Mouse (Mus musculus): Measurements from ENCODE around the gene Csrp3.

Gene Csrp3

DNA sequence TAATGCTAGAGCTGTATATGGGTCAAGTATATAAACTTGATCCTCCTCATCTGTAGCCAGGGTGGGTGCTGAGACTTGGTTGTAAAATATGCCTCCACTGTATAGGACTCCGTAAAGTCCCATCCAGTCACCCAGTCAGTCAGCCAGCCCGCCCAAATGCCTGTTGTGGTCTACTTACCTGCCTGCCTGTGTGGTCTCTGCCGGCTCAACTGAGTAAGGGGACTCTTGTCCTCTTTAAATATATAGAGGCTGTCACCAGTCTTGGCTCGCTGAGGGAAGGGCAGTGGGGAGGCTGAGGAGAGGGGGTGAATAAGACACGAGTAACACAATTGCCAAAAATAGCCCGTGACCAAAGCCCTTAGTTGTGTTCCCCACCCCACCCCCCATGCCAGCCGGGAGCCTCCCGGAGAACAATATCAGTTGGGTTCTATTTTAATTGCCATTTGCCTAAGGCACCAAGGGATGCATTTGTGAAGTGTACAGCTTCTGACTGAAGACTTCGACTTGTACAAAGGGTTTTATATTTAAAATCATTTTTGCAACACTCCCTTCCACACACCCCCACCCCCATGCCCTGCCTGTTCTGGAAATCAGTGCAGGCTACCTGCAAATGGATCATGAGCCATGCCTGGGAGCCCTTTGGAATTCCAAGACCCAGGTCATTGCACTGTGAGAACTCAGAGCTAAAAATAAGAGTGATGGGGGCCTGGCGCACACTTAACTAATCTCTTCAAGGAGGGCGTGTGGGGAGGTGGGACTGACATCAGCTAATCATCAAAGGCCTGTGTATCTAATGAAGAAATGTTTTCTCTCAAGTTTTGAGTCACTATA is at the start of gene Csrp3:
Gene Csrp3, minus strand, starts transcription at position 214 of the 831 bp plus-strand sequence.
- in situ Hi-C loops (cut with MboI): no loop called here

DNA sequence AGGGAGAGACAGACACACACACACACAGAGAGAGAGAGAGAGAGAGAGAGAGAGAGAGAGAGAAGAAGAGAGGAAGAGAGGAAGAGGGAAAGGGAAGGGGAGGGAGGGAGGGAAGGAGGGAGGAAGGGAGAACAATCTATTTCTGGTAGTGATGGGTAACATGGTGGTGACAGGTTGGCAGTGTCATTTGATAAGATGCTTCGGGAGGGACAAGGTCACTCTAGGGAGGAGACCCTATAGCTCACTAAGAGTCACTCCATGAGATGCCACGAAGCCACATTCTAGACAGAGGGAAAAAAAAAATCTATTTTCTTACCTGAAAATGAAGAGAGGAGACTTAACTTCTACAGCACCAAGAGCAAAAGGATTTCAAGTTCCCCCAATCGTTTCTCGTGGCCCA is 48.2 kb upstream of the Csrp3 start:
- in situ Hi-C loops (cut with MboI): no loop called here

DNA sequence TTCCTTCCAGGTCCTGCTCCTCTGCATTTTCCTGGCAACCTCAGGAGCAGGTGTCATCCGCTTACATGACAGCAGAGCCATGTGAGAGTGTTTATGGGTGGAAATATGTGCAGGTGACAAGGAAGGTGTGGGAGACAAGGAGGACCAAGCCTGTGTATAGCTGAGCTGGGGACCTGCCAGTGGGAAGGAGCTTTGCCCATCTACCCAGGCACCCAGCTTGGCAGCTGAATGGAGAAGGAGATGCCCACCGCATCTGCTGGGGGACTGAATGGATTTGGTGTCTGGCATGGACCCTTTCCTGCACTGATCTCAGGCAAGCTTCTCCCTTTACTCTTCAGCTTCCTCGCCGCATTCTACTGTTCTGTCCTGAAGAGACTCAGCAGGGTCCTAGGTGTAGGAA is 47.6 kb upstream of the Csrp3 start:
- in situ Hi-C loops (cut with MboI): no loop called here

DNA sequence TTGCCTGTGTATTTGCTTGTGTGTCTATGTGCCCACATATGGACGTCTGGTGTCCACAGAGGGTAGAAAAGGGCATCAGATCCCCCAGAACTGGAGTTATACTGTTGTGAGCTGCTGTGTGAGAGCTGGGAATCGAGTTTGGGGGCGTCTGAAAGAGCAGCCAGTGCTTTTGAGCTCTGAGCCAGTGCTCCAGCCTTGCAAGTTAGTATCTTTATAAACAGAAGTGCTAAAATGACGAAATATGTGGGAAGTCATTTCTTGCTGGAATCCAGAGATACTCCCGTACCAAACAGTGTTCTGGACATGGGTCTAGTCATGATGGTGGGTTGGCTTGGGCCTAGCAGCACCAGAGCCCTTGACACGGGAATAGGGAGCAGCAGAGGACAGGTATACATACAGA is 46.9 kb upstream of the Csrp3 start:
- in situ Hi-C loops (cut with MboI): no loop called here

DNA sequence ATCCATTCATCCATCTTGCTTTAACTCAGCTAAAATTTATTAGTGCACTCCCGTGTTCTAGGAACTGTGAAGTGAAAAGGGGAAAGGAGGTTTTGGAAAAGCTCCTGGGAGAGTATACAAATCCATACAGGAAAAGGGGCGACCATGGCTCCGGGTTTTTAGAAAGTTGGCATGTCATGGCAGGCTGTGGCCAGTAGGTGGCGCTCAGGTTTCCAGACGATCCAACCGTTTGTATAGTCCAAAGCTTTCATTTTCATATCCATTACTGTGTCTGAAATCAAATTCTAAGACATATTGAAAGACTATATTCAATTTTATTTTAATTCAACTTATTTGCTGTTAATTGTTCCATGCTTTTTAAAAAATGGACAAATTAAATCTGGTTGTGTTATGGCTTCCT is 46.3 kb upstream of the Csrp3 start:
- in situ Hi-C loops (cut with MboI): no loop called here

DNA sequence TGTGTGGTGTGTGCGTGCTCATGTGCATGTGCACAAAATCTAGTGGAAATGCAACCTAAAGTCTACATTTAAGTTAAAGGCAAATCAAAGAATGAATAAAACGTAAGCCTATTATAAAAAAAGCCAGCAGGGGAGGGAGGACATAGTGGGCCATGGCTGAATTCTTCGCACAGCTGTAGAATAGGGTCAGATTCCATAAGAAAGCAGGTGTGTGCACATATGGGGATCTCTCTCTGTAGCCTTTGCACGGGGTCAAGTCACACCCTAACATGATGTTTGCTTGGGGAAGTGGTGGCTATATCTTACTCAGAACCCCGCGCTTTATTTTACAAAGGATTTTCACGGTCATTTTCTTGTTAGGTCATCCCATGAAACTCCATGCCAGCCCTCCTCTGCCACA is 45.3 kb upstream of the Csrp3 start:
- in situ Hi-C loops (cut with MboI): no loop called here

DNA sequence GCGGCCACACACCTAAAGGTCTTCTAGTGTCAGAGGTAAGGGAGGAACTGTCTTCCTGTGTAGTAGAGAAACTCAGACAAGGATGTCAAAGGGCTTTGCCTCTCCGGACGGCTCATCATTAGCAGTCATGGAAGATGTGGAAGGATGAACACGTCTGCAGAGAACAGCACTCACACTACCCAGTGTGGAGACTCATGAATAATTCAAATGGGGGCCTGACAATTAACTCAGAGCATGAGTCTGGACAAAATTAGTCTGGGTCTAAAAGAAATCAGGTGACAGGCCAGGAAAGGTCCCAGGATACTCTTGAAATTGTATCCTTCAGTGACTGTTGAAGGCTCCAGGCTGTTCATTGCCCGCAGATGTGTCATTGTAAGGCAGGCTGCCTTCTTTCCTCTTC is 43.2 kb upstream of the Csrp3 start:
- in situ Hi-C loops (cut with MboI): no loop called here

DNA sequence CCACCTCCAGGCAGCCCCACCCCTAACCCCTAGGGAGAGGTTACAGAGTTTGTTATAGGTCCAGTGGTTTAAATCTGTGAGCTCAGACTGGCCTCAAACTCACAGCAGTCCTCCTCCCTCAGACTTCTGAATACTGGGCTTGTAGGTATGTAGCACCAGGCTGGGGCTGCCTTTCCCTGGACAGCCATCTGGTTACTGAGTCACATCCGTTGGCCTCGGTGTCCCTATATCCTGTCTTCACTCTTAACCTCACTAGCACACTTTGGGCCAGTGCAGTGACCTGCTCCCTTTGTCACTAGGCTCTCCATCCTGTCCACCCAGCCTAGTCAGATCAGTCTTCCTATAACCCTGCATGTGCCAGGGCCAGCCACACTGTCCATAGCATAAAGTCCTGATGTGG is 40.9 kb upstream of the Csrp3 start:
- in situ Hi-C loops (cut with MboI): loop anchor here (10.0 kb wide), 1 partner anchor 134 kb away; no protein-coding TSS in a partner anchor

DNA sequence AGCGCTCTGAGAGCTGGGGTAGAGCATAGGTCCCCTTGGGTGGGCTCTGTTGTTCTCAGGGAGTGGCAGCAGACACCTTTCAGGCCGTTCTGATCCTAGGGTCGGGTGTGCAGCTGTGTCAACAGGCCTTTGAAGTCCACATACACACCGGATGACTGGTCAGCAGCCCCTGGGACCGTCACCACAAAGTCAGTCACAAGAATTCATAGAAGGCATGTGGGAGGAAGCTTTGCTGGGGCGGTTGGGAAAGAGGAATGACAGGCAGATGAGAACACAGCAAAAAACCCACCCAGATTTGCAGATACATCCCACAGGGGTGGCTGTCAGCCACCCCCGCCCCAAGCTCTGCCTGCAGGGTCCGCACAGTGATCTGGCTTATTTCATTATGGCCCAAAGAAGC is 40.1 kb upstream of the Csrp3 start:
- in situ Hi-C loops (cut with MboI): loop anchor here (10.0 kb wide), 1 partner anchor 133 kb away; no protein-coding TSS in a partner anchor

DNA sequence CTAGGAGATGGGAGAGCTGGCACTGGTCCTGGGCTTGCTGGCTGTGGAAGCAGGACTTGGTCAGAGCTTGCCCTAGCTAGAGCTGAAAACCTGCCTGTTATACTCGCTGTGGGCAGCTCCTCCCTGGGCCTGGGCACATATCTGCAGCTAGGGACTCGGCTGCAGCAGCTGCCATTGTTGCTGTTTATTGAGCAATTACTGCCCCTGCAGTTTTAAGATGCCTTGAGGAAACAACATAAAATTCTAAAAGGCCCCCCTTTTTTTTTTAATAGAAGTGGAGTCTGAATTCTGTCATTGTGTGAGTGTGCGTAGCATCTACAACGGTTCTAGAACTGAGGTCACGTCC is 36.4 kb upstream of the Csrp3 start:
- in situ Hi-C loops (cut with MboI): loop anchor here (10.0 kb wide), 1 partner anchor 129 kb away; no protein-coding TSS in a partner anchor

DNA sequence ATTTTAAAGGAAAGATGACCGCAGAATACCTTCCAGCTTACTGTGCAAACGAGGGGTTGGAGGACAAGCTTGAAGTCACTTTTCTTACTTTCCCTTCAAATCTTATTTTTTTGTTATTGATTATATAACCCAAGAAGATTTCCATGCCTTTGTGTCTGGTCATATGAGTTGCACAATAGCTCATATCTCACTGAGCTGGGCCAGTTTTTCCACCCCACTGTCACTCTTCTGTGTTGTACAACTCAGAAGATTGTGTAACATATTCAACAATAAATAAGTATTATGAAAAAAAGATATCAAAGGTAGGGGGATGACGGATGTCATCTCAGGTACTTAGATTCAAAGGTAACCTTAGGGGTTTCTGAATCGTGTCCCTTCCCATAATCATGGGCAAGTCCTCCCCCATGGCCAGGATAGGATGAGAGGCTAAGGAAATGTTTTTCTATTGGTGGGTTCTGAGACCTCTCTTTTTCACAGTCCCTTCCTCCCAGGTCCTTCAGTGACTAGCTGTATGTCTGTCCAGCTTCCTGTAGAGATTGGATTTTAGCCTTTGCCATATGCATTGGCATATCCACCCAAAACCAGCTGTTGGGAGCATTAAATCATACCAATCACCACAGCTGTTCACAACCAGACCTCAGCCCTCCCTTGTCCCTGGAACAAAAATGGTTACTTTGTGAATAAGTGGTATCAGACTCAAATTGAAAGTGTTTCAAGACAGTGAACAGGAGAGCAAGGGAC is 35.9 kb upstream of the Csrp3 start:
- in situ Hi-C loops (cut with MboI): loop anchor here (10.0 kb wide), 1 partner anchor 129 kb away; no protein-coding TSS in a partner anchor

DNA sequence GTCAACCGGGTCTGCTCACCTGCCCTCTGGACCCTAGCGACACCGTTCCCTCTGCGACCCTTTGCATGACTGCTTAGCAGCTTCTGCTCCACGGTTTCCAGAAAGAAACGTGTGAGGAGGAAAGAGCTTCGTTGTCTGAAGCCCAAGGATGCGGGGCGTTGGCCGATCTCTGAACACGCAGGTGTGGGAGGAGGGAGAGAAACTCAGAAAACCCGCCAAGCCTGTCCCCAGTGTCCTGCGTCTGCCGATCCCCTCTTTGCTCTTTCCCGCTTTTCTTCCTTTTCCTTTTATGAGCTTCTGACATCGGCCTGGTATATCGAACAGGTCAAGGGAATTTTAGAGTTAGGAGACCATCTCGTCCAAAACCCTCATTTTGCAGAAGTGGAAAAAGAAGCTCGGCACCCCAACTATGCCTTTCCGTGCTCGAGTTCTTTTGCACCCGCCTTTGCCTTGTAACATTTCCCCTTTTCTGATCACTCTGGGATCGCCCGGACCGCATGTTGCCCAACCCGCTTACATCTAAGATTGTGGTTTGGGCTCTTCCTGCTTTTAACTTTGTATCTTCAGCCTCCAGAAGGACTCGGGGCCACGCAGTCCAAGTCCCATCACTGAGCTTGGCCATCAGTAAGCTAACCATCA is 34.3 kb upstream of the Csrp3 start:
- in situ Hi-C loops (cut with MboI): loop anchor here (10.0 kb wide), 1 partner anchor 127 kb away; no protein-coding TSS in a partner anchor

DNA sequence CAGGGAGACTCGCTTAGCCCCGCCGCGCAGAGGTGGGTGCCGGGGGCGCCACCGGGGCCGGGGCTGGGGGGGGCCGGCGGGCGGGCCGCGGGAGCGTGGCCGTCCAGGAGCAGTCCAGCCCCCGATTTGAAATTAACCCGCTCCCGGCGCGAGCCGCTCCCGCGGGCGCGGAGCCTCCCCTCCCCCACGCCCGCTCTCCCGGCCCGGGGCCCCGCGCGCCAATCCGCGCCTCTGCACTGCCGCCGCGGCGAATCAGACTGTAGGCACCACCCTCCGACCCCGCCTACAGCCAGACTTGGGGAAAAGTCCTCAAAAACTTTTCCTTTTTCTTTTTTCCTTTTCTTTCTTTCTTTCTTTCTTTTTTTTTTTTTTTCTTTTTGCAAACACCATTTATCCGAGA is 33.7 kb upstream of the Csrp3 start, which contains the start of gene E2f8:
Gene E2f8, minus strand, starts transcription at position 111 of the 400 bp plus-strand sequence.
- in situ Hi-C loops (cut with MboI): loop anchor here (10.0 kb wide), 1 partner anchor 127 kb away; no protein-coding TSS in a partner anchor

DNA sequence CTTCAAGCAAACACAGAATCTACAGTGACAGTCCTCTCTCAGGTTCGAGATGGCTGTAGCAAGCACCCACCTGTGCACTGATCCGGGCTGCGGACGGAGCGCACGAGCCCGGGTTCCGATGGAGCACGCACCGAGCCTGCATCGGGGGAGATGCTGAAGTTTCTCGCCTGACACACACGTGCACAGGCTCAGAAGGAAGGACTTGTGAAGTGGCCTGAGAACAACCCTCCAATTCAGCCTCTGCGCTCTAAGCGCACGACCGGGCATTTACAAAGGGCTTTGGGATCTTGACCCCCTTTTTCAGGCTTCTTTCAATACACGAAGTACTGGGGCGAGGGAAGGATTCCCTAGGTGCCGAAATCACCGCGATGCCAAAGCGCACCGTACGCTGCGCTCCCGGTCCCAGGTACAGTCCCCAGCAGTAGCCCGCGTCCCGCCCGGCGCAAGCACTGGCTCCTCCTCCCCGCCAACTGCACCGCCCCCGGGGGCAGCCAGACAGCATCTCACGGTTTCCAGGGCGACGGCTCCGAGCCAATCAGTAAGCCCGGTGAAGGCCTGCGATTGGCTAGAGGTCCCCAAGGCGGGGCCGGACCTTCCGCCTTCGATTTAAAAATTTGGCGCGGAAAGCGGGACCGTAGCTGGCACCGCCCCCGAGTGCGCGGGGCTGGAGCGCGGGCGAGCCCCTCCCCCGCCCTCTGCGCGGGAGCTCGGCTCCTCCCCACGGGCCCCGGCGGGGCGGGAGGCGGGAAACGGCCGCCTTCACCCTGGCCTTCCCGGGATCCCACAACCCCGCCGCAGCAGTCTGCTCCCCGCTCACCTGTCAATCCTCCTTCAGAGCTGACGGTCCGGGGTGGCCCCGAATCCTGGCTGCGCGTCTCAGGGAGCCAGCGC is 33.0 kb upstream of the Csrp3 start:
- in situ Hi-C loops (cut with MboI): loop anchor here (10.0 kb wide), 1 partner anchor 126 kb away; no protein-coding TSS in a partner anchor

DNA sequence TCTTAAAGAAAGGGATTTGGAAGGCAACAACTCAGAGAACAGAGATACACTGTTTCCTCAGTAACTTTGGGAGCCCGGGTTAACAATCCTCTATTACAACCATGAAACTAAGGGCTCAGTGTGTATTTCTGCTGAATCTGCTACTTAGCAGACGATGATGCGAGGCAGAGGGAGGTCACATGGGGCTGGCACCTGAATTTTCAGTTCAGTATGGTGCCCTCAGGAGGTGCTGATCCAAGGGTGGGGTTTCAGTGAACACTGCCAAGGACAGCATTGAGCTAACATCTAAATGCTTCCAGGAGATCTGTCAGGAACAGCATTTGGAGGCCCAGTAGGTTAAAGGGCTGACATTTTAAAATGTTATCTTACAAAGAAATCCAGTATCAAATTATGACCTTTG is 31.7 kb upstream of the Csrp3 start:
- in situ Hi-C loops (cut with MboI): no loop called here

DNA sequence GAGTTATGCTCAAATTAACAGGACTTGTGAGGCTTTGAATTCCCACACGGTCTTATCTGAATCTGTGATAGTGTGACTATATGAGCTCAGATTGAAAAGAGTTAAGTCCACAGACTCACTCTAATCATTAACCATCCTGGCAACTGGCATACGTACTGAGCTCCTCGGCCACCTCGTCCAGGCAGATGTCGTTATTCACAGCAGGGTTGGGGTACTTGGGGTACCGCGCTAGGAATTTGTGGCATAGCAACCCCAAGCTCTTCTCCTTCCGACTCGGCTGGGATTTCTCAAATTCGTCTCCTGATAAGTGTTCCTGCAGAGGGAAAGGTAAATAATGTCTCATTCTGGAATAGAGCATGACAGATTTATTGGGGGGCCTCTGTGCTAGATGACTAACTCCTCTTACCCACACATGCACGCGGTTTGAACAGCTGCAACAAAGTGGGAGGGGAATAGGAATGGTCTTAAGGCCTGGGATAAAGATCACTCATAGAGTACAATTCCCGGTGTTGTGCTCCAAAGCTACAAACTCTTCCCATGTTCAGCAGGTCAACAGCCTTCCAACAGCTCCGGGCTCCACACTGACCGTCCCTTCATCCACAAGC is 30.1 kb upstream of the Csrp3 start:
- in situ Hi-C loops (cut with MboI): no loop called here

DNA sequence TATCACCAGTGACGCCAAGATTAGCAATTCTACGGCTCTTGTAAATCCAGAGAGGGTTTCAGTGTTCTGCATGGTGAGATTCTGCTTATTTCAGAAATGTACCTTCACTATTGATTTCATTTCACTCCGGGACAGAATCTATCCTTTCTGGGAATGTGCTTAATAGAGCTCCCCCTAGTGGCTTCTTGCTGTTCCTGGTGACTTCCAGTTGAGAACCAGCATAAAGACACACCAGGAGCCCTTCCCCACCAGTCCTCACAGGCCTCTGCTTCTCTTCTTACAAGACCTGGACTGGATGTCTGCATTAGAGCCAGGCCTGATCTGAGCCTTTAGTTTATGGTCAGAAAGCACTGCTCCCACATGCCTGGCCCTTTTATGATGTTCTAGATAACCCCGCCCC is 28.7 kb upstream of the Csrp3 start:
- in situ Hi-C loops (cut with MboI): no loop called here

DNA sequence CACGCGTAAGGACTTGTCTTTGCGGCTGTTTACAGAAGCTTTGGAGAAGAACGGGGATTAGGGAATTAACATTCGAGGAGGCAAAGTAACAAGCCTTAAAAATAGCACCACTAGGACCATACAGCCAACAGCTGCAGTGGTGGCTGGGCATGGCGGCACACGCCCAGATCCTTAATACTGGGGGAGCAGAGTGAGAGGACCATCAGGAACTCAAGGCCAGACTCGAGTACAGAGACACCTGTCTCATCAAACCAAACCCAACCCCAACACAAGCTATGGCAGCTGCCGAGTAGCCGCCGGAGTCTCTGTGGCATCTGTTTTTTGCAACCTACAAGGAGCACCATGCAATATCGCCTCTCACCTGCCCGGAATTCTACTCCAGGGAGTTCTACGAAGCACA is 27.3 kb upstream of the Csrp3 start:
- in situ Hi-C loops (cut with MboI): no loop called here

DNA sequence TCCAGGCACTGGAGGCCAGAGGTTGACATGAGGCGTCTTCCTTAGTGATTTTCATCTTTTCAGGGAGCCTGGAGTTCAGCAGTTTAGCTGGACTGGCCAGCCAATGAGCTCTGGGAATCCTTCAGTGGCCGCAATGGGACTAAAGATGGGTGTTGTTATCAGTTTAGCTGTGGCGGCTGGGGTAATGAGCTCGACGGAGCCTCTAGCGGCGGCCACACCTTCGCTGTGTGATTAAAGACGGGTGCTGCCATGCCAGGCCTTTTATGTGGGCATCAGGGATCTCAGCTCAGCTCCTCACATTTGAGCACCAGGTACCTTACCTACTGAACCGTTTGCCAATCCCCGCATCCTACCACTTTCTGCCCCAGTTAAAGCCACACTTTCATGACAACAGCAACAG is 23.5 kb upstream of the Csrp3 start:
- in situ Hi-C loops (cut with MboI): no loop called here

DNA sequence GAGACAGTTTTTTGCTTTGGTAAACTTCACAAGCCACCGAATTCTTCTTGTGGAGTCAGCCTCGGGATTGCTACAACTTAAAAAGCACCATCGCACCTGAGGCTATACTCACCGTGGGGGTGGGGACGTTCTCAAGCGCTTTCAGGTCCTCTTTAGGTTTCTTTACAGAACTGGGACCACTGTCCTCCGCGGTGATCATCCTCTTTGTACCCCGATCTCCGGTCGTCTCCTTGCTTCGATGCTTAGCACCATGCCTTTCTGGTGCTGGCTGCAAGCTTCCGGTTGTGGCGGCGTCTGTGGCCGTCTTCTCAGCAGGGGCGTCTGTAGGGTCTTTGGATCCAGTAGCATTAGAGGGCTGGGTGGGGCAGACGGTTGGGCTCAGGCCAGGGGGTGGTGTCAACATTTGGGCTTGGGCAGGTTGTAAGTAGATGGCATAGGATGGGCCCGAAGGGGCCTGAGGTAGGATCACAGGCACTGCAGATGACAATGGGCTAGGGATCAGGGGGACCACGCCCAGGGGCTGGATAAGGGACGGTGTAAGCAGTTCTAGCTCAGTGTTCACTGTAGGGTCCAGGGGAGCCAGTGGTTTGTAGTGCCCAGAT is 22.8 kb upstream of the Csrp3 start:
- in situ Hi-C loops (cut with MboI): no loop called here

DNA sequence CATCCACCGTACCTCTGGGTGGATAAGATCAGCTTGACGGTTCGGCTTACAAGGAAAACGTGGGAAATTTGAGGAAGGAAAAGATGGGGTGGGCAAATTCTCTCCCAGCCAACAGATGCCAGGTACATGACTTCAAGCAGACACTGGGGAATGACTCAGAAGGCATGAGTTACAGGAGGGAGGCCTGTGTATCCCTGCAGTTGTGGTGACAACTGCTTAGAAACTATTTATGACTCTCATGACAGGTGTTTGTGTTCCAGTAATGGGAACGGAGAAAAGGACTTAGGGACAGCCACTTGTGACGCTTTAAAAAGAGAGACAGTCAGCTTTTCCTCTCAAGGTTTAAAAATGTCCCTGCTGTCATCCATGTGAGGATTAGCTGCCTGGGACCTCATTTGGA is 22.3 kb upstream of the Csrp3 start:
- in situ Hi-C loops (cut with MboI): no loop called here
